Mouse (Mus musculus) monocyte, adult 2 months (primary cell): Measurements from ENCODE around the gene Zfp568.

ENCODE experiments used
- DNase-seq, 2 experiments: peaks; one replicate each; pipeline ENCODE4 v3.0.0; 2022; ENCODE audit warnings: low spot score in 2 of 2, low read depth in 1 of 2

The Zfp568 gene

DNA sequence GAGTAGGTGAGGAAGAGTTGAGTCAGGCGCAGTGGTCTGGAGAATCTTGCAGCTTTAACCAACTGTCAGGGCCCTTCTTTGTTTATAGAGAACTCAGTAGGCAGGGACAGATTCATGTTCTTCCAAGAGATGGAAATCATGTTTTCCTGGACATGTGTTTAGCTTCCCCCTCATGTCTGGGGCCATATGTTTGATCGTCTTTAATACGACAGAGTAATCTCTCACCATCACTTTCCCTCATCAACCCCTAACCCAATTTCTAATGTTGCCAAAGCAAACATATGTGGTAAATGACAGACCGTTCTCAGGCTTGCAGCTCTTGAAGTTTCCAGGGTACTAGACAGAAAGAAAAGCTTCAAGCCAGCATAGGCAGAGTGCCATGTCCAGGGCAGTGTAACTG is 64.4 kb downstream of the Zfp568 start:
- DNase-seq: no peak

DNA sequence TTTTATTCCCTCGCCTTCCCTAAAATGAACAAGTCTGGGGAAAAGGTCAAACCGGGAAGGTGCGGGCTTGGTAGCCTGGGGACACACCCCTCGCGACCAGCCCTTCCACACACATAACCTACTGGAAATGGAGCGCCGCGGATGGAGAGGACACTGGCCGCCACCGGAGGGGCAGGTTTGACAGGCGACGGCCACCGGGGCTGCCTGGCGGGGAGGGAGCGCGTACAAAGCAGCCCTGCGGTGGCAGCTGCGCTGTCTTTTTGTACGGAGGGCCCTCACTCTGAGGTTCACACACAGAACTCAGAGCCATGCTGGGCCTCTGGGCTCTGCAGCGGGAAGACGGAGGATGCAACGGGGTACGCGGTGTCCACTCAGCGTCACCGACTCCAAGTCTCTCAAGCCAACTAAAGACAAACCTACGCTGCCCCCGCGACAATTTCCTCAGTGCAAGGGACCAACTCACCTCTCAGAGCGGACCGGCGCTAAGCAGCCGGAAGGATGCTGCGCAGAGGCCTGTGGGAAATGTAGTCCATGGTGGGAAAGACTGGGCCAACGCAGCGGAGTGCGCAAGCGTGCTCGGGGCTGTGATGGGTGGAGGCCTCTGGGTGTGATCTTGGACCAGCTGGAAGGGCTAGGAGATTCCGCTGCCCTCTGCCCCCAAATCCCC is 67.3 kb downstream of the Zfp568 start, which contains the start of gene Zfp14:
Gene Zfp14, minus strand, starts transcription at position 499 of the 667 bp plus-strand sequence.
- peak; percentile 42 to 56 for DNase-seq

DNA sequence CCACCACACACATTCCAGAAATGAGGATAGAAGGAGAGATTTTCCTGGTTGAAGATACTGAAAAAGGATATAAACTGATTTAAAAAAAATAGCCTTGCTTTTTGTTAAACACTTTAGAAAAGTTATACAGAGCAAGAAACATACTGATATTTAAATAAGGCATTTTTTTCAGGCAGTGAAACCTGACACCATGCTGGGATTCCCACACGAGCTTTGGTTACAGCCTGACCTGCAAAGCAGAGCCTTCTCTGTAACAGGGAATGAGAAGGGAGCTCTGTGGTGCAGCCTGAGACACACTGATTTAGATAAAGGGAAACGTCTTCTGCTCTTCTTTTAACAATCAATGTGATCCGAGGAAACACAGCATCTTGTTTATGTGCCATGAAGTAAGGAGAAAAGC is 69.8 kb downstream of the Zfp568 start:
- DNase-seq: no peak

DNA sequence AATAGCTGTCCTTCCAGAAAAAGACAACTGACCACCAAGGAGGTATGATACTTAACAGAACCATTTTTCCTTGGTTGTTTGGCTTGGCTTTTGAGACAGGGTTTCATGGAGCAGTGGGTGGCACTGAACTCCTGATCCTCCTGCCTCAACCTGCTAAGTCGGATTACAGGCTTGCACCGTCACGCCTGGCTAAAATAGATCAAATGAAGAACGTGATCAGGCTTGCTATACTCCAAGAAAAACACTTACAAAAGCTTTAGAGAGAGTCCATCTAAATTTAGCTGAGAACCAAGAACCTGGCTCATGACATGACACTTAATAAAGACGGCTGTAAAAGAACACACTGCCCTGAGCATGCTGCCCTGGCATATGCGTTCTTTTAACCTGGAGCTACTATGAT is 76.6 kb downstream of the Zfp568 start:
- no peak for DNase-seq

DNA sequence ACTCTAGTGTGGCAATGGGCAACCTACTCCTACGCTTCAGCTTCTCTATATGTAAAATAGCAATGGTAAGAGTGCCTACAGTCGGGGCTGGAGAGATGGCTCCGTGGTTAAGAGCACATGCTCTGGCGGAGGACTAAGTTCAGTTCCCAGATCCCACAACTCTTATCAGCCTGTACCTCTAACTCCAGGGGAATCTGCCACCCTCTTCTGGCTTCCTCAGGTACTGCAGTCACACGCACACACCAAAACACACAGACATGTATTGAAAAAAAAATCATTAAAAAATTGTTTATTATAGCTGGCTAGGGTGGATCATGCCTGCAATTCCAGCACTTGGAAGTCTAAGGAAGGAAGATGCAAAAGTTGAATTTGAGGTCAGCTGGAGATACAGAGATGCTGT is 78.7 kb downstream of the Zfp568 start:
- no peak for DNase-seq

DNA sequence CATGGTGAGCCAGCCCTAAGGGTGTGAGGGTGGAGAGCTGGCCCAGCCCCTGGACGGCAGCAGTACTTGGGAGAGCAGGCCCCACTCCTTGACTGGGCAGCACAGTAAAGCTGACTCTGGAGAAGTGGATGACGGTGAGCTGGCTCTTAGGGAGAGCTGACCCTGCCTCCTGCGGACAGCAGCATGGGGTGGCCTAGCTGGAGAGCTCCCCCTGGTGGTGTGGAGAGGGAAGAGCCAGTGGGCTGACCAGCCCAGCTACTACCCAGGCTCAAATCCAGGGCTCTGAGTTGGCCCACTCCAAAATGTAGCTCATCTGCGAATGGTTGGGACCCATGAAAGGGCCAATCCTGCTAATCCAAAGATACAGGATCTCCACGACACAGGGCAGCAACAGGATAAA is 80.9 kb downstream of the Zfp568 start:
- DNase-seq: no peak

DNA sequence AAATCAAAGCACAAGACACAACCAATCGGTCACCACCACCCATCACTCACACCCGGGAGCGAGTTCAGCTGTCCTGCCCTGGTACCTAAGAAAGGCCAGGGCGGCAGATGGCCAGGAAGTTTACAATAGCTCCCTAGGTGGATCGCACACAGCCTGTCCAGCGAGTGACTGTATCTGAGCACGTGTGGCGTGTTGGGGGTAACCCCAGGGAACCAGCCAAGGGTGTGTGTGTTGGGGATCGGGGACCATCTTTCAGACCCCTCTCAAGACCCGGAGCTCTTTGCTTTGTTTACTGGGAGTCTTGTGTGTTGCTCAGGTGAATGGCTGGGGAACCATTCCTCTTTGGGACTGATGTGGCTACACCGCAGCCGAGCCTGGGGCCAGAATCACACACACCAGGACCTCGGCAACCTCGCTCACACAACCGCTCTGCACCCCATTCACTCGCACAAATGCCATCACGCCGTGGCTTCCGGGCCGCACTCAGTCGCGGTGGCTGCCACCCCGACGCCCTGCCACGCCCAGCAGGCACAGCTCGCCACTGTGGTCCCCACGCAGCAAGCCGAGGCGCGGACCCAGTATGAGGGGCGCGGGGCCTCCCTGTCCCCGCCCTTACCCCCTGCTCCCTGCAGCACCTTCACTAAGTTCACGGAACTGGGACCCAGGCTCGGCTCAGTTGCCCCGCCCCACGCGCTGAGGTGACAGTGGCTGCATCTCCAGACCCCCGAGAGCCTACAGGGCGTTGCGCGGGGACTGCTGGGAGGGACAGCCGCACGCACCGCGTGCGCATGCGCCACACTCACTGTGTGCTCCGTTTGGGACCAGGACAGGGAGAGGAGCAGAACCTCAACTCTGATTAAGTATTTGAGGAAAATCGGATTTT is 88.6 kb downstream of the Zfp568 start, which contains the start of gene Zfp82:
Gene Zfp82, minus strand, starts transcription at position 755 of the 883 bp plus-strand sequence.
- peak in 1 of 2 experiments; percentile 15 for DNase-seq
